Mouse (Mus musculus) CD4-positive helper T cell, adult 2 months (primary cell): Measurements from ENCODE around the gene Il27.
A peak's percentile ranks its signal among the peaks of the same experiment; 100 is the strongest.

ENCODE experiments used
- DNase-seq: peaks from one replicate; pipeline ENCODE4 v3.0.0-alpha.2; 2012; ENCODE audit warnings: low read depth, missing footprints, low spot score

Gene Il27

GRCm38 (mm10) chr7:126607064-126607463 is 12.3 kb upstream of the Il27 start:
- no peak for DNase-seq

GRCm38 (mm10) chr7:126606611-126607010 is 11.9 kb upstream of the Il27 start:
- peak; percentile 45 for DNase-seq

- DNase-seq, result no peak
These were observed 7.9 kb upstream of the Il27 start for GRCm38 (mm10) chr7:126602650-126603049.

- no peak for DNase-seq
These were observed 7.2 kb upstream of the Il27 start for GRCm38 (mm10) chr7:126601896-126602295.

- DNase-seq, result no peak
These were observed 4.2 kb upstream of the Il27 start for GRCm38 (mm10) chr7:126598919-126599318.

- no peak for DNase-seq
These were observed 1.7 kb upstream of the Il27 start for GRCm38 (mm10) chr7:126596414-126596813.

- DNase-seq, result no peak
These were observed 1.1 kb upstream of the Il27 start for GRCm38 (mm10) chr7:126595890-126596289.

GRCm38 (mm10) chr7:126587779-126588178 is 7.0 kb downstream of the Il27 start:
- no peak for DNase-seq

- DNase-seq, result no peak
These were observed 7.9 kb downstream of the Il27 start for GRCm38 (mm10) chr7:126586839-126587238.

GRCm38 (mm10) chr7:126585717-126586116 is 9.0 kb downstream of the Il27 start, which contains the start of gene Cln3:
Cln3 (minus strand) TSS chr7:126585817.
- DNase-seq, result no peak

- DNase-seq, result peak; percentile 73
These were observed 10.2 kb downstream of the Il27 start, which contains the start of gene Apobr for GRCm38 (mm10) chr7:126584506-126584977. Apobr (plus strand) TSS chr7:126584942.

GRCm38 (mm10) chr7:126583761-126584160 is 11.0 kb downstream of the Il27 start:
- no peak for DNase-seq

- DNase-seq, result peak; percentile 91
These were observed 11.5 kb downstream of the Il27 start for GRCm38 (mm10) chr7:126583251-126583709.

- DNase-seq, result no peak
These were observed 12.0 kb downstream of the Il27 start for GRCm38 (mm10) chr7:126582759-126583158.

- DNase-seq, result no peak
These were observed 13.1 kb downstream of the Il27 start for GRCm38 (mm10) chr7:126581661-126582060.

GRCm38 (mm10) chr7:126579172-126579571 is 15.6 kb downstream of the Il27 start:
- peak; percentile 51 for DNase-seq

- DNase-seq, result peak; percentile 55
These were observed 17.8 kb downstream of the Il27 start for GRCm38 (mm10) chr7:126576946-126577345.

- peak; percentile 91 for DNase-seq
These were observed 28.5 kb downstream of the Il27 start, which contains the start of gene Eif3c for GRCm38 (mm10) chr7:126566094-126566765. Eif3c (minus strand) TSS chr7:126566411.

- peak; percentile 63 for DNase-seq
These were observed 29.0 kb downstream of the Il27 start for GRCm38 (mm10) chr7:126565693-126566092.

- DNase-seq, result no peak
These were observed 38.1 kb downstream of the Il27 start for GRCm38 (mm10) chr7:126556635-126557034.

- peak; percentile 54 for DNase-seq
These were observed 39.9 kb downstream of the Il27 start for GRCm38 (mm10) chr7:126554796-126555195.

- DNase-seq, result no peak
These were observed 49.1 kb downstream of the Il27 start for GRCm38 (mm10) chr7:126545631-126546030.

GRCm38 (mm10) chr7:126541661-126542060 is 53.1 kb downstream of the Il27 start:
- DNase-seq, result no peak
